In genomic region chr16:33058033-33058432, GRCm38 (mm10) we compare ENCODE assay signal across 7 mouse cellular contexts. TPM values are rescaled to one million over a fixed set of nuclear protein-coding genes. Genes with fewer than 3 reads are reported as not detected.
A peak's percentile ranks its signal among the peaks of the same experiment; 100 is the strongest.
DNase-seq lines count a peak whose midpoint lies in the region; ATAC-seq lines count a peak whose summit lies in the region.

No protein-coding gene starts in this region.

- ATAC-seq in neural tube, embryonic 11.5 days (ENCODE audit: insufficient read depth, low FRiP score, low TSS enrichment), result no peak
- ATAC-seq in forebrain, embryonic 11.5 days (replicated peaks; ENCODE audit: low FRiP score), result no peak
- ATAC-seq in liver, embryonic 11.5 days (replicated peaks; ENCODE audit: low FRiP score), result no peak

- DNase-seq in neural tube, embryonic 11.5 days (ENCODE audit: low spot score), result no peak
- DNase-seq in neural tube, embryonic 10.5 days (ENCODE audit: extremely low spot score, low spot score), result no peak
- no peak for DNase-seq in forebrain, embryonic 11.5 days (ENCODE audit: low spot score)
- DNase-seq in liver, embryonic 11.5 days (ENCODE audit: low spot score), result no peak
- no peak for DNase-seq in natural killer cell, adult 2 months (ENCODE audit: low spot score in 2 of 2)
- no peak for DNase-seq in cerebellum, adult 9-10 months
- no peak for DNase-seq in embryo, embryonic 9.5 days (ENCODE audit: extremely low spot score)

- WGBS in neural tube, embryonic 11.5 days, result 92% methylated on average over 16 of the region's 16 CpGs
- 90% methylated on average over 16 of the region's 16 CpGs for WGBS in forebrain, embryonic 11.5 days
- WGBS in liver, embryonic 11.5 days, result 77% methylated on average over 16 of the region's 16 CpGs

- peaks cover 13% of the 10 kb centered on the region for H3K4me1 ChIP-seq in neural tube, embryonic 11.5 days (ENCODE audit: control insufficient read depth, insufficient read depth, low read length)
- H3K4me1 ChIP-seq in forebrain, embryonic 11.5 days (replicated peaks; ENCODE audit: control insufficient read depth, insufficient read depth, low read length), result peaks cover 7% of the 10 kb centered on the region
- peaks cover 19% of the 10 kb centered on the region for H3K4me1 ChIP-seq in liver, embryonic 11.5 days (replicated peaks; ENCODE audit: control insufficient read depth, insufficient read depth, low read length)

- peak overlapping the region; percentile 14; the same call in 1 of the 2 replicates for H3K9ac ChIP-seq in neural tube, embryonic 11.5 days (ENCODE audit: low read length)
- peak overlapping the region; percentile 27 for H3K9ac ChIP-seq in forebrain, embryonic 11.5 days (ENCODE audit: low read length)
- peak overlapping the region; percentile 54 for H3K9ac ChIP-seq in liver, embryonic 11.5 days (ENCODE audit: low read depth, low read length)

- H3K4me3 ChIP-seq in neural tube, embryonic 11.5 days (ENCODE audit: low read depth, low read length), result peak overlapping the region; percentile 98
- peak overlapping the region; percentile 98; the same call in 1 of the 2 replicates for H3K4me3 ChIP-seq in forebrain, embryonic 11.5 days (ENCODE audit: low read depth, low read length)
- peak overlapping the region; percentile 97 for H3K4me3 ChIP-seq in liver, embryonic 11.5 days (ENCODE audit: low read depth, low read length)

- no peaks in the 10 kb centered on the region for H3K27me3 ChIP-seq in neural tube, embryonic 11.5 days (ENCODE audit: control insufficient read depth, insufficient read depth, low read length)
- no peaks in the 10 kb centered on the region for H3K27me3 ChIP-seq in forebrain, embryonic 11.5 days (ENCODE audit: control insufficient read depth, insufficient read depth, low read length)
- H3K27me3 ChIP-seq in liver, embryonic 11.5 days (replicated peaks; ENCODE audit: control insufficient read depth, insufficient read depth, low read length), result no peaks in the 10 kb centered on the region

- H3K27ac ChIP-seq in neural tube, embryonic 11.5 days (ENCODE audit: low read depth, low read length), result no peak overlapping the region
- H3K27ac ChIP-seq in forebrain, embryonic 11.5 days (ENCODE audit: low read depth, low read length), result no peak overlapping the region
- peak overlapping the region; percentile 51; the same call in 1 of the 2 replicates for H3K27ac ChIP-seq in liver, embryonic 11.5 days (ENCODE audit: low read depth, low read length)

- H3K9me3 ChIP-seq in neural tube, embryonic 11.5 days (ENCODE audit: control insufficient read depth, low read length), result no peaks in the 10 kb centered on the region
- no peaks in the 10 kb centered on the region for H3K9me3 ChIP-seq in forebrain, embryonic 11.5 days (ENCODE audit: control insufficient read depth, low read length)
- no peaks in the 10 kb centered on the region for H3K9me3 ChIP-seq in liver, embryonic 11.5 days (ENCODE audit: control insufficient read depth, low read length)

- peak overlapping the region; percentile 57 for H3K4me2 ChIP-seq in neural tube, embryonic 11.5 days (ENCODE audit: low read depth)
- peak overlapping the region; percentile 77 for H3K4me2 ChIP-seq in forebrain, embryonic 11.5 days (ENCODE audit: low read depth, low read length, severe bottlenecking)
- H3K4me2 ChIP-seq in liver, embryonic 11.5 days, result peak overlapping the region; percentile 70

- H3K36me3 ChIP-seq in neural tube, embryonic 11.5 days (ENCODE audit: control insufficient read depth, insufficient read depth, low read length), result peaks cover 13% of the 10 kb centered on the region
- H3K36me3 ChIP-seq in forebrain, embryonic 11.5 days (ENCODE audit: control insufficient read depth, insufficient read depth, low read length), result peaks cover 8% of the 10 kb centered on the region; the same call in 1 of the 2 replicates
- H3K36me3 ChIP-seq in liver, embryonic 11.5 days (ENCODE audit: control insufficient read depth, insufficient read depth, low read length), result peaks cover 21% of the 10 kb centered on the region

RNA-seq across cellular contexts. Expression of gene Rpl35a, which starts 1.8 kb away (rescaled TPM):
- 780 and 838 TPM in 2 replicates for polyA plus RNA-seq in neural tube, embryonic 11.5 days (2014; fragmentation: Nextera tagmentation; extraction: Ambion mirVana)
- 746 and 852 TPM in 2 replicates for polyA plus RNA-seq in forebrain, embryonic 11.5 days (2014; fragmentation: Nextera tagmentation; extraction: Ambion mirVana)
- polyA plus RNA-seq in liver, embryonic 11.5 days (2014; fragmentation: Nextera tagmentation; extraction: Ambion mirVana), result 1,254 and 1,406 TPM in 2 replicates

RNA-seq across cellular contexts. Expression of gene Iqcg, which starts 2.0 kb away (rescaled TPM):
- polyA plus RNA-seq in neural tube, embryonic 11.5 days (2014; fragmentation: Nextera tagmentation; extraction: Ambion mirVana), result 4.4 and 5.0 TPM in 2 replicates
- polyA plus RNA-seq in forebrain, embryonic 11.5 days (2014; fragmentation: Nextera tagmentation; extraction: Ambion mirVana), result 4.2 and 5.3 TPM in 2 replicates
- polyA plus RNA-seq in liver, embryonic 11.5 days (2014; fragmentation: Nextera tagmentation; extraction: Ambion mirVana), result 4.1 and 4.2 TPM in 2 replicates

RNA-seq across cellular contexts. Expression of gene Lmln, which starts 4.3 kb away (rescaled TPM):
- polyA plus RNA-seq in neural tube, embryonic 11.5 days (2014; fragmentation: Nextera tagmentation; extraction: Ambion mirVana), result 2.5 and 3.8 TPM in 2 replicates
- polyA plus RNA-seq in forebrain, embryonic 11.5 days (2014; fragmentation: Nextera tagmentation; extraction: Ambion mirVana), result 3.5 and 4.5 TPM in 2 replicates
- polyA plus RNA-seq in liver, embryonic 11.5 days (2014; fragmentation: Nextera tagmentation; extraction: Ambion mirVana), result 1.5 and 2.8 TPM in 2 replicates
